Mouse (Mus musculus) liver, embryonic 15.5 days (tissue): ENCODE results near the gene Tph1. TPM values are rescaled to one million over a fixed set of nuclear protein-coding genes. Genes with fewer than 3 reads are reported as not detected.

Source experiments
- ATAC-seq: fragments of 200-750 bp; cut with Nextera tagmentation; 2 replicates; pipeline ENCODE4 v1.8.0; 2017; ENCODE audit warnings: moderate number of reproducible peaks, mild to moderate bottlenecking, moderate library complexity; ENCODE audit not compliant: insufficient read depth
- H3K27ac ChIP-seq: fragments of 300-500 bp; sonication (generic); replicated peaks from 2 replicates; pipeline ENCODE4 v1.5.1; 2015; ENCODE audit warnings: mild to moderate bottlenecking, inconsistent platforms
- H3K27me3 ChIP-seq: fragments of 300-500 bp; sonication (generic); 2 replicates; pipeline ENCODE4 v1.6.1; 2015; ENCODE audit warnings: mild to moderate bottlenecking, inconsistent platforms
- H3K36me3 ChIP-seq: fragments of 300-500 bp; sonication (generic); replicated peaks from 2 replicates; pipeline ENCODE4 v1.6.1; 2015; ENCODE audit warnings: moderate library complexity, mild to moderate bottlenecking, inconsistent platforms
- H3K4me1 ChIP-seq: fragments of 300-500 bp; sonication (generic); replicated peaks from 2 replicates; pipeline ENCODE4 v1.6.1; 2015; ENCODE audit warnings: inconsistent platforms
- H3K4me2 ChIP-seq: fragments of 300-500 bp; sonication (generic); 2 replicates; pipeline ENCODE4 v1.6.1; 2015; ENCODE audit warnings: moderate library complexity, mild to moderate bottlenecking, inconsistent platforms
- H3K4me3 ChIP-seq: fragments of 300-500 bp; sonication (generic); replicated peaks from 2 replicates; pipeline ENCODE4 v1.5.1; 2015; ENCODE audit warnings: mild to moderate bottlenecking, inconsistent platforms
- H3K9ac ChIP-seq: fragments of 300-500 bp; sonication (generic); 2 replicates; pipeline ENCODE4 v1.6.1; 2015; ENCODE audit warnings: moderate library complexity, mild to moderate bottlenecking, inconsistent platforms
- H3K9me3 ChIP-seq: fragments of 300-500 bp; sonication (generic); replicated peaks from 2 replicates; pipeline ENCODE4 v1.6.1; 2016; ENCODE audit warnings: inconsistent platforms
- WGBS: fragments of 180-500 bp; shearing (Covaris S2); methylation state at CpG from one replicate; pipeline ENCODE4 v1.1.7; 2015; ENCODE audit warnings: mixed read lengths; ENCODE audit not compliant: insufficient replicate concordance; 5-methylcytosine and 5-hydroxymethylcytosine counted together
- polyA plus RNA-seq: library from polyadenylated mRNA; unstranded; fragments of >200 nt; fragmentation: Nextera tagmentation; extraction: Ambion mirVana; gene quantifications from 2 replicates; pipeline ENCODE4 v1.2.1, GENCODE M21; 2015

The Tph1 gene
- polyA plus RNA-seq, 1 experiment from 2014 or later: not detected

DNA sequence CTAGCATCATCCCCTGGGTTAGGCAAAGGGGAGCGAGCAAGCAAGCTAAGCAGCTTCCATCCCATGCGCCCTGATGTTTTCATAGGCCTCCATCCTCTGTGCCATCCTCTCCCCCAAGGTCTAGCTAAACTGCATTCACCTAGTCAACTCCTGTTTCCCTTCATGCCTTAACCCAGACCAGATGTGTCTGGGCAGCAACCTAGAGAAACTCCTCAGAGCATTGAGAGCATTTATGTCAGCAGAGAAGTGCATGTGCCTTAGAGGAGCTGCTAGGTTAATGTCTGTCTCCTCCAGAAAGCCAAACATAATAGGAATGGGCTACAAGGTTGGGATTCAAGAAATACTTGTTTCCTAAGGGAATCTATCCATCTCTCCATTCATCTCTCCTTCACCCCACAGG is 75.3 kb downstream of the Tph1 start:
- 65% methylated on average over 2 of the region's 2 CpGs for WGBS
- Histone ChIP-seq H3K4me1 (no peaks in the 10 kb centered on the region), H3K9ac (no peak overlapping the region), H3K4me3 (no peak overlapping the region), H3K27ac (no peak overlapping the region), H3K9me3 (no peaks in the 10 kb centered on the region), H3K27me3 (no peaks in the 10 kb centered on the region), H3K36me3 (no peaks in the 10 kb centered on the region), H3K4me2 (no peak overlapping the region)
- no peak for ATAC-seq

Other genes starting within 250 kb of the Tph1 start
- gene Sergef, start 32.7 kb downstream of the Tph1 start, polyA plus RNA-seq: 5.2 TPM in 2 replicates
- 11.4 and 12.3 TPM in 2 replicates for gene Saal1, start 38.1 kb upstream of the Tph1 start, polyA plus RNA-seq
- gene Saa3, start 43.2 kb upstream of the Tph1 start, polyA plus RNA-seq: 6.4 and 11.6 TPM in 2 replicates
- 6.3 and 8.8 TPM in 2 replicates for gene Saa4, start 60.1 kb upstream of the Tph1 start, polyA plus RNA-seq
- not detected in 2 replicates for gene Saa1, start 70.4 kb upstream of the Tph1 start, polyA plus RNA-seq
- gene Saa2, start 79.3 kb upstream of the Tph1 start, polyA plus RNA-seq: not detected in 2 replicates
- 6.7 and 7.5 TPM in 2 replicates for gene Hps5, start 123.5 kb upstream of the Tph1 start, polyA plus RNA-seq
- 25.4 and 26.3 TPM in 2 replicates for gene Gtf2h1, start 123.6 kb upstream of the Tph1 start, polyA plus RNA-seq
- 1,291 and 1,714 TPM in 2 replicates for gene Ldha, start 168.9 kb upstream of the Tph1 start, polyA plus RNA-seq
- gene Ldhc, start 188.7 kb upstream of the Tph1 start, polyA plus RNA-seq: 0.18 TPM in 1 of 2 replicates, not detected in the other
- 55.0 and 57.6 TPM in 2 replicates for gene Tsg101, start 247.4 kb upstream of the Tph1 start, polyA plus RNA-seq